Mouse (Mus musculus) kidney, postnatal 14 days (tissue): Measurements from ENCODE around the gene Dld.

Experiments
- DNase-seq: peaks from one replicate; pipeline ENCODE4 v3.0.0; 2022; ENCODE audit warnings: mixed read lengths

Gene Dld

GRCm38 (mm10) chr12:31290951-31291350 lies 60.3 kb downstream of the Dld start:
- DNase-seq, result no peak

GRCm38 (mm10) chr12:31289046-31289445 lies 62.2 kb downstream of the Dld start:
- DNase-seq, result no peak

DNA sequence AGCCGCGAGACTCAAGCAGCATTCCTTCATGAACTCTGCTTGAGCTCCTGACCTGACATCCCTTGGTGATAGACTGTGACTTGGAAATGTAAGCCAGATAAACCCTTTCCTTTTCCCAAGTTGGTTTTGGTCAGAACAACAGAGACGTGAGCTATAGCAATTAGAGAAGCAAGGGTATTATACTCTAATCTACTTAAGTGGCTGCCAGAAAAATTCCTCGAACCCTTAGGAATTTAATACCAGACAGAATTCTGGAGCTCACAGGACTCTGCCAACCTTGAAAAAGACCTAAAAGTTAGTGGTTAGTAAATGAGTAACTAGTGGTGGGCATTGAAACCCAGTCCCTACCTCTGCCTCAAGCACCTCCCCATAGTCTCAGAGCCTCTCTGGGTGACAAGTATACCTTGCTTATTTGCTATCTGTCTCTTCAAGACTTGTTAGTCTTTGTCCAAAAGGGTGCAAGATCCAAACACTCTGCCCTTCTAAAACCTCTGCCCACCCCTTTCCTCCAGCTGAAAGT lies 67.6 kb downstream of the Dld start:
- DNase-seq, result no peak

DNA sequence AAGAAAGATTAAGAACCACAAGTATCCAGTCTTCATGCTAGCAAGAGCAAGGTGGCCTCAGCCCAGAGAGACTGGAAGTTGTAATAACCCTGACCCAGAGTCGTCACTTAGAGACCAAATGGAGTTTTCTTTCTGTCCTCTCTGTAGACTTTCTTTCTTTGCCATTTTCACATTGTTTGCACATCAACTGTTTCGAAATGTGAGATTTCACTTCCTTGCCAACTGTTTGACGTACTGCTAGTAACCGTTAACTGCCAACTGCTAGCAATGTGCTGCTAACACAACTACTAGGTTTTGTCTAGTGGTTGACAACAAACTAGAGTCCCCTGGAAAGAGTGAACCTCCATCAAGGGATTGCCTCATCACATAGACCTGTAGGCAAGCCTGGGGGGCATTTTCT lies 68.1 kb downstream of the Dld start:
- no peak for DNase-seq

DNA sequence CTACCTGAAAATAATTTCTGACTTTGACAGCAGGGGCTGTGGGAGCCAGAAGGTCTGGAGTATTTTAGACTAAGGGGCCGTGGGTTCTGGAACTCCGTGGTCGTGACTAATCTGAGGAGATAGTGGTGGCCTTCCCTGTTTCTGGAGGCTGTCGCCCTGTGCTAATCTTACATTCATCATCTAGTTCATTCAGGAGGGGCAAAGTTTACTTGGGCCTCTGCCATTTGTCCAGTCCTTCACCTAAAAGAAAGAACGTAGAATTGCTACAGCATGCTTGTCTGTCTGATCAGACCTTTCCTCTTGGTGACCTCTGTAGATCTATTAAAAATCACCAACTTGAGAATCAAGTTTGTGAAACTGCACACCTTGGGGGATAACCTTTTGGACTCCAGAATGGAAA lies 69.0 kb downstream of the Dld start:
- DNase-seq, result no peak
